Mouse (Mus musculus) liver, embryonic 14.5 days (tissue): ENCODE results near the gene Cops8.

Source experiments
- CTCF ChIP-seq: IDR thresholded peaks from 2 replicates; pipeline ENCODE4 v1.5.1; 2016; ENCODE audit warnings: antibody characterized with exemption, low read depth, control low read depth
- EP300 ChIP-seq: IDR thresholded peaks from 2 replicates; pipeline ENCODE4 v1.6.1; 2016; ENCODE audit warnings: antibody characterized with exemption, low read depth

- no peak for TF ChIP-seq CTCF
- TF ChIP-seq EP300 = no peak
Measured at GRCm38 (mm10) chr1:90602759-90603560, at the start of gene Cops8.
